Mouse (Mus musculus) testis, postnatal 10 days (tissue): ENCODE measurements around the gene Srgap2.

Experiments
- DNase-seq: peaks from one replicate; pipeline ENCODE4 v3.0.0; 2021; ENCODE audit warnings: low spot score

The Srgap2 gene

GRCm38 (mm10) chr1:131473631-131474118 lies 53.5 kb downstream of the Srgap2 start:
- no peak for DNase-seq

GRCm38 (mm10) chr1:131470597-131470996 lies 56.6 kb downstream of the Srgap2 start:
- DNase-seq, result no peak

GRCm38 (mm10) chr1:131465855-131466254 lies 61.3 kb downstream of the Srgap2 start:
- DNase-seq, result no peak

- DNase-seq, result no peak
These were observed 63.1 kb downstream of the Srgap2 start for GRCm38 (mm10) chr1:131463953-131464627.

GRCm38 (mm10) chr1:131462541-131463067 lies 64.5 kb downstream of the Srgap2 start:
- no peak for DNase-seq

GRCm38 (mm10) chr1:131460914-131461530 lies 66.1 kb downstream of the Srgap2 start:
- DNase-seq, result no peak

GRCm38 (mm10) chr1:131455355-131455890 lies 71.7 kb downstream of the Srgap2 start:
- DNase-seq, result no peak

- no peak for DNase-seq
These were observed 72.8 kb downstream of the Srgap2 start for GRCm38 (mm10) chr1:131454386-131454785.

GRCm38 (mm10) chr1:131453335-131453734 lies 73.8 kb downstream of the Srgap2 start:
- no peak for DNase-seq

GRCm38 (mm10) chr1:131448373-131448772 lies 78.8 kb downstream of the Srgap2 start:
- no peak for DNase-seq

GRCm38 (mm10) chr1:131447333-131447732 lies 79.8 kb downstream of the Srgap2 start:
- DNase-seq, result no peak

- DNase-seq, result no peak
These were observed 80.6 kb downstream of the Srgap2 start for GRCm38 (mm10) chr1:131446577-131446976.

- DNase-seq, result no peak
These were observed 88.6 kb downstream of the Srgap2 start for GRCm38 (mm10) chr1:131438556-131438955.

GRCm38 (mm10) chr1:131437975-131438374 lies 89.2 kb downstream of the Srgap2 start:
- no peak for DNase-seq

- no peak for DNase-seq
These were observed 90.5 kb downstream of the Srgap2 start for GRCm38 (mm10) chr1:131436609-131437008.

- no peak for DNase-seq
These were observed 95.5 kb downstream of the Srgap2 start for GRCm38 (mm10) chr1:131431456-131432246.

GRCm38 (mm10) chr1:131427140-131427821 lies 99.9 kb downstream of the Srgap2 start:
- DNase-seq, result no peak

GRCm38 (mm10) chr1:131423061-131423460 lies 104.1 kb downstream of the Srgap2 start:
- no peak for DNase-seq

- no peak for DNase-seq
These were observed 106.0 kb downstream of the Srgap2 start for GRCm38 (mm10) chr1:131421113-131421512.

- DNase-seq, result no peak
These were observed 106.5 kb downstream of the Srgap2 start for GRCm38 (mm10) chr1:131420660-131421059.

GRCm38 (mm10) chr1:131419307-131419706 lies 107.8 kb downstream of the Srgap2 start:
- no peak for DNase-seq
